Mouse (Mus musculus) yolk sac, embryonic 10.5 days (tissue): Measurements from ENCODE around the gene Adgrg2.
A peak's percentile ranks its signal among the peaks of the same experiment; 100 is the strongest.

Experiments used
- DNase-seq: peaks from one replicate; pipeline ENCODE4 v3.0.0-alpha.2; 2017; ENCODE audit warnings: low spot score

Adgrg2 gene

GRCm38 (mm10) chrX:160390464-160390956 lies at the start of gene Adgrg2:
Adgrg2 (plus strand) TSS chrX:160390690.
- peak; percentile 10 for DNase-seq

- DNase-seq, result no peak
These were observed 39.5 kb upstream of the Adgrg2 start for GRCm38 (mm10) chrX:160350995-160351394.

- no peak for DNase-seq
These were observed 38.4 kb upstream of the Adgrg2 start for GRCm38 (mm10) chrX:160351967-160352677.

- DNase-seq, result no peak
These were observed 5.6 kb upstream of the Adgrg2 start for GRCm38 (mm10) chrX:160384748-160385501.

- DNase-seq, result no peak
These were observed 5.1 kb upstream of the Adgrg2 start for GRCm38 (mm10) chrX:160385502-160385772.

GRCm38 (mm10) chrX:160412930-160413453 lies 22.5 kb downstream of the Adgrg2 start:
- DNase-seq, result peak; percentile 20

GRCm38 (mm10) chrX:160413881-160414395 lies 23.4 kb downstream of the Adgrg2 start:
- no peak for DNase-seq

- DNase-seq, result no peak
These were observed 27.9 kb downstream of the Adgrg2 start for GRCm38 (mm10) chrX:160418397-160418796.

- DNase-seq, result no peak
These were observed 33.2 kb downstream of the Adgrg2 start for GRCm38 (mm10) chrX:160423737-160424136.

- peak; percentile 21 for DNase-seq
These were observed 36.0 kb downstream of the Adgrg2 start for GRCm38 (mm10) chrX:160426486-160426885.

GRCm38 (mm10) chrX:160426930-160427329 lies 36.4 kb downstream of the Adgrg2 start:
- DNase-seq, result no peak

- no peak for DNase-seq
These were observed 41.7 kb downstream of the Adgrg2 start for GRCm38 (mm10) chrX:160432192-160432591.

- DNase-seq, result no peak
These were observed 50.8 kb downstream of the Adgrg2 start for GRCm38 (mm10) chrX:160441272-160441671.

- no peak for DNase-seq
These were observed 57.9 kb downstream of the Adgrg2 start for GRCm38 (mm10) chrX:160448351-160448750.

- no peak for DNase-seq
These were observed 58.9 kb downstream of the Adgrg2 start for GRCm38 (mm10) chrX:160449363-160449762.

GRCm38 (mm10) chrX:160455686-160456085 lies 65.2 kb downstream of the Adgrg2 start:
- DNase-seq, result no peak

- no peak for DNase-seq
These were observed 80.8 kb downstream of the Adgrg2 start for GRCm38 (mm10) chrX:160471257-160471786.

GRCm38 (mm10) chrX:160489784-160490183 lies 99.3 kb downstream of the Adgrg2 start:
- DNase-seq, result no peak

GRCm38 (mm10) chrX:160494333-160494732 lies 103.8 kb downstream of the Adgrg2 start:
- DNase-seq, result no peak

GRCm38 (mm10) chrX:160494921-160495320 lies 104.4 kb downstream of the Adgrg2 start:
- DNase-seq, result no peak

- no peak for DNase-seq
These were observed 106.0 kb downstream of the Adgrg2 start for GRCm38 (mm10) chrX:160496473-160496872.

GRCm38 (mm10) chrX:160501095-160501494 lies 110.6 kb downstream of the Adgrg2 start:
- no peak for DNase-seq

GRCm38 (mm10) chrX:160501687-160502047 lies 111.2 kb downstream of the Adgrg2 start:
- DNase-seq, result no peak
